Mouse (Mus musculus) midbrain, embryonic 10.5 days (tissue): Measurements from ENCODE around the gene Dazap1. TPM values are rescaled to one million over a fixed set of nuclear protein-coding genes. Genes with fewer than 3 reads are reported as not detected.

Source experiments
- DNase-seq: peaks from one replicate; pipeline ENCODE4 v3.0.0-alpha.2; 2017; ENCODE audit warnings: low spot score
- H3K27ac ChIP-seq: fragments of 300-500 bp; sonication (generic); replicated peaks from 2 replicates; pipeline ENCODE4 v1.5.1; 2016; ENCODE audit warnings: mild to moderate bottlenecking
- H3K27me3 ChIP-seq: fragments of 300-500 bp; sonication (generic); 2 replicates; pipeline ENCODE4 v1.6.1; 2016; ENCODE audit warnings: low read depth, mild to moderate bottlenecking; ENCODE audit not compliant: poor library complexity, severe bottlenecking
- H3K36me3 ChIP-seq: fragments of 300-500 bp; sonication (generic); 2 replicates; pipeline ENCODE4 v1.6.1; 2016; ENCODE audit warnings: mild to moderate bottlenecking, moderate library complexity
- H3K4me1 ChIP-seq: fragments of 300-500 bp; sonication (generic); 2 replicates; pipeline ENCODE4 v1.6.1; 2016
- H3K4me3 ChIP-seq: fragments of 300-500 bp; sonication (generic); 2 replicates; pipeline ENCODE4 v1.5.1; 2016; ENCODE audit warnings: mild to moderate bottlenecking, moderate library complexity
- H3K9me3 ChIP-seq: fragments of 300-500 bp; sonication (generic); replicated peaks from 2 replicates; pipeline ENCODE4 v1.6.1; 2016; ENCODE audit warnings: mild to moderate bottlenecking
- WGBS: fragments of 180-500 bp; shearing (Covaris S2); methylation state at CpG from one replicate; pipeline ENCODE4 v1.1.7; 2016; 5-methylcytosine and 5-hydroxymethylcytosine counted together
- polyA plus RNA-seq: library from polyadenylated mRNA; unstranded; fragments of >200 nt; fragmentation: Nextera tagmentation; extraction: Ambion mirVana; gene quantifications from 2 replicates; pipeline ENCODE4 v1.2.1, GENCODE M21; 2016

Dazap1 gene
- polyA plus RNA-seq, 1 experiment from 2014 or later, result 43.7 TPM

GRCm38 (mm10) chr10:80264341-80265148 is 3.3 kb downstream of the Dazap1 start:
- Histone ChIP-seq H3K27ac (peak overlapping the region; percentile 97), H3K4me1 (peaks cover 74% of the 10 kb centered on the region), H3K36me3 (peaks cover 29% of the 10 kb centered on the region), H3K9me3 (no peaks in the 10 kb centered on the region), H3K4me3 (peak overlapping the region; percentile 95), H3K27me3 (no peaks in the 10 kb centered on the region)
- WGBS, result 2% methylated on average over 81 of the region's 81 CpGs
- DNase-seq, result peak; percentile 97

DNA sequence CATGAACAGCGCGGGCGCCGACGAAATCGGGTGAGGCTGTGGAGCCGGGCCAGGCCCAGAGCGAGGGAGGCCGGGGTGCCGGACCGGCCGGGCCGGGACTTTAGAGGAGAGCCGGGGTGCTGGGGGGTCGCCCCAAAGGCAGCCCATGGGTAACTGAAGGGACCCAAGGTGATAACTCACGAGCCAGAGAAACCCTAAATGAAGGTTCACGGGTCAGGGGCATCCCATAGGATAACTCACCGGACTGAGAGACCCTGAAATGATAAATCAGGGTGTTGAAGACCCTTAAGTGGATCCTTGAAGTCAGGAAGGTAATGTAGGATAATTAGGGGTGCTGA is 3.8 kb downstream of the Dazap1 start:
- Histone ChIP-seq H3K4me1 (peaks cover 72% of the 10 kb centered on the region), H3K27me3 (no peaks in the 10 kb centered on the region), H3K9me3 (no peaks in the 10 kb centered on the region), H3K27ac (peak overlapping the region; percentile 97), H3K36me3 (peaks cover 33% of the 10 kb centered on the region), H3K4me3 (peak overlapping the region; percentile 95)
- 1% methylated on average over 18 of the region's 18 CpGs for WGBS
- DNase-seq, result no peak

DNA sequence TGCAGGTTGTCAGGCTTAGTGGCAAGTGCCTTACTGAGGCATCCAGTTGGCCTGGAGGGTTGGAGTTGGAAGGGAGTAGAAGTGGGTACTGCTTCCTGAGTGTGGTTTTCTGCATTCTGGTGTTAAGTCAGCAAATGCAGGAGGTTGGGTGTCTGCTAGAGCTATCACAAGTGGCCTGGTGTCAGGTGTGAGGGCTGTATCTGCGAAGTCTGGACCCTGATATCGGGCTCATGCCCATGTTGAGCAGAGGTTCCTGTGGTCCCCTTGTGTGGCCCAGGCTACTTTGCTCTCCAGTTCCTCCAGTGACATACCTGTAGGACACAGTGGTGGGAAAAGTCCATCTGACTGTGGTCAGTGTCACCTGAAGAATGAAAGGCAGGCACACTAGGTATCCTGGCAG is 8.8 kb downstream of the Dazap1 start:
- peaks cover 74% of the 10 kb centered on the region for H3K36me3 ChIP-seq
- H3K9me3 ChIP-seq, result no peaks in the 10 kb centered on the region
- no peak for DNase-seq
- H3K4me3 ChIP-seq, result 0 out of 2 replicates have a peak overlapping the region, but pooled peaks have one; percentile 3
- H3K27me3 ChIP-seq, result no peaks in the 10 kb centered on the region
- no peak overlapping the region for H3K27ac ChIP-seq
- peaks cover 62% of the 10 kb centered on the region for H3K4me1 ChIP-seq
- WGBS, result 92% methylated on average over 2 of the region's 2 CpGs

DNA sequence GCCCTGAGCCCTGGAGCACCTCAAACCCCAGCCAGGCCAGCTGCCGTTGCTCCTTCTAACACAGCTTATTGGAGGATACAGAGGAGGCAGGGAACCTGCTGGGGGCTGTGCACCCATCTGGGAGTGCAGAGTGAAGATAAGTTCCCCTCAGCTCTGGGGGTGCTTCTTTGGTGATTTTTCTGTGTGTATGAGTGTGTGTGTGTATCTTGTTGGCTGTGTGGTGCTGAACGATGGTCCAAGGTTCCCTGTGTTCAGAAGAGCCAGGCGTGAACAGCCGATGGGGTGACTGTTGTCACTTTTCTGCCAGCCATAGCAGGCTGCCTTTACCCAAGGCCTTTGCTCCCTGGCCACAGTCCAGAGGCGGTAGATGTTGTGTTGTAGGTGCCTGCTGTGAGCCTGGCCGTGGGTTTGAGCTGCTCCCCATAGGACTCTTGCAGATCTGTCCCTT is 9.5 kb downstream of the Dazap1 start:
- Histone ChIP-seq H3K27me3 (no peaks in the 10 kb centered on the region), H3K4me1 (peaks cover 59% of the 10 kb centered on the region), H3K4me3 (0 out of 2 replicates have a peak overlapping the region, but pooled peaks have one; percentile 12), H3K27ac (no peak overlapping the region), H3K36me3 (peaks cover 81% of the 10 kb centered on the region), H3K9me3 (no peaks in the 10 kb centered on the region)
- DNase-seq, result no peak
- 86% methylated on average over 6 of the region's 6 CpGs for WGBS

DNA sequence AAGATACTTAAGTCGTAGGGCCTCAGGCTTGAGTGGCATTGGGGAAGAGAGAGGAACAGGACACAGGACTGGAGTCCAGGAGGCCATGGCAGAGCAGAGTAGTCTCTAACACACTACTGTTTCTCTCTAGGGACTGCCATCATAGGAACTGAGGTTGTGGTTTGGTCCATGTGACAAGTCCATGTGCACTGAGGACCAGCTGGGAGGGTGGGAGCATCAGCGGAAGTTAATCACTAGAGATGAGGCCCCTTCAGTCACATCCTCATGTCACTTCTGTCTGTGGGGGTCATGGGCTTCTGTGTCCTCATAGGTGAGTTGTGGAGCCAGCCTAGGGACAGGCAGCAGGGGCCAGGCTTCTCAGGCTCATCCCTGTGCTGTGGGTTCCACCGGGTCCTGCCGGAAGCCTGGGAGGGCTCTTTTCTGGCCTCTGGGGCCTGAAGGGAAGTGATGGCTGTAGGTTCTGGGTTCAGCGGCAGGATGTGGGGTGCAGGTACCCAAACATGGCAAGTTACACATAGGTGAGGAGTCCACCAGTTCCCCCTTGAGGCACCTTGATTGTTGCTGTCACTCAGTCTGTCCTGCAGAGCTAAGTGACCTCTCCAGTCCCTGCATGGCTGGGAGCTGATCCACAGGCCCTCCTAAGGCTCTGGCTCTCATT is 10.0 kb downstream of the Dazap1 start:
- Histone ChIP-seq H3K4me1 (peaks cover 53% of the 10 kb centered on the region), H3K9me3 (no peaks in the 10 kb centered on the region), H3K36me3 (peaks cover 86% of the 10 kb centered on the region), H3K27ac (no peak overlapping the region), H3K27me3 (no peaks in the 10 kb centered on the region), H3K4me3 (peak overlapping the region; percentile 14; the same call in 1 of the 2 replicates)
- WGBS, result 91% methylated on average over 5 of the region's 5 CpGs
- DNase-seq, result no peak

DNA sequence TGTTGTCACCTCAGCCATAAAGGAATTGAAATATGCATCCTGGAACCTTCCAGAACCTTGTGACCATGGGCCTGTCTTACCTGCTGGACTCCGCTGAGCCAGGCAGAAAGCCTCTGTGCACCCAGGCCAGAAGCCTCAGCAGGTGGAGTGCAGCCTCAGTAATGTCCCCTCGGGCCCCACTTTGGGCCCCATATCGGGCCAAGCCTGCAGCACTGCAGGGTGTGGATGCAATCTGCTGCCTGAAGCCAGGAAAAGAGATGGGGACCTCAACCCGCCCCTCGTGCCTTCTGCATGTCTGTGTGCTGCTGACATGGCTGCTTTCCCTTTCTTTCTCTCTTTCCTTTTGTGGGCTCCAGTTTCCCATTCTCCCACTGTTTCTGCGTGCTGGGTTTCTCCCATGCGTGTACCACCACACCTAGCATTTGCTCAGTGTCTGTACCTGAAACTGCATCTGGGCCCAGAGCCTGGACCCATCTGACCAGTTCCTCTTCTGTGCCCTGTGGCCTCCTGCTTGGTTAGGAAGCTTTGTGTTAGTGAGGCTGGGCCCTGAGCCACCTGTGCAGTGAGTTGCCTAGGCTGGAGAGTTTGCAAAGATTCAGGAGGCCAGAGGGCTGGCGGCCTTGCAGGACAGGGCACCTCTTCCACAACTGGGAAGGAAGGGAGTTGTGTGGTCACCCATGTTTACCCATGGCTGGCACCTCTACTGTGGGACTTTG is 10.7 kb downstream of the Dazap1 start:
- Histone ChIP-seq H3K36me3 (peaks cover 90% of the 10 kb centered on the region), H3K4me3 (no peak overlapping the region), H3K27me3 (no peaks in the 10 kb centered on the region), H3K4me1 (peaks cover 46% of the 10 kb centered on the region), H3K9me3 (no peaks in the 10 kb centered on the region), H3K27ac (no peak overlapping the region)
- 87% methylated on average over 8 of the region's 8 CpGs for WGBS
- DNase-seq, result no peak

- Histone ChIP-seq H3K27ac (no peak overlapping the region), H3K36me3 (peaks cover 91% of the 10 kb centered on the region), H3K4me3 (no peak overlapping the region), H3K4me1 (peaks cover 28% of the 10 kb centered on the region), H3K9me3 (no peaks in the 10 kb centered on the region), H3K27me3 (no peaks in the 10 kb centered on the region)
- no peak for DNase-seq
- 92% methylated on average over 3 of the region's 3 CpGs for WGBS
Observed at GRCm38 (mm10) chr10:80273847-80274246, 12.6 kb downstream of the Dazap1 start.

GRCm38 (mm10) chr10:80276238-80276637 is 15.0 kb downstream of the Dazap1 start:
- Histone ChIP-seq H3K27ac (no peak overlapping the region), H3K36me3 (peaks cover 94% of the 10 kb centered on the region), H3K27me3 (no peaks in the 10 kb centered on the region), H3K9me3 (no peaks in the 10 kb centered on the region), H3K4me1 (peaks cover 14% of the 10 kb centered on the region), H3K4me3 (no peak overlapping the region)
- 87% methylated on average over 5 of the region's 5 CpGs for WGBS
- no peak for DNase-seq

DNA sequence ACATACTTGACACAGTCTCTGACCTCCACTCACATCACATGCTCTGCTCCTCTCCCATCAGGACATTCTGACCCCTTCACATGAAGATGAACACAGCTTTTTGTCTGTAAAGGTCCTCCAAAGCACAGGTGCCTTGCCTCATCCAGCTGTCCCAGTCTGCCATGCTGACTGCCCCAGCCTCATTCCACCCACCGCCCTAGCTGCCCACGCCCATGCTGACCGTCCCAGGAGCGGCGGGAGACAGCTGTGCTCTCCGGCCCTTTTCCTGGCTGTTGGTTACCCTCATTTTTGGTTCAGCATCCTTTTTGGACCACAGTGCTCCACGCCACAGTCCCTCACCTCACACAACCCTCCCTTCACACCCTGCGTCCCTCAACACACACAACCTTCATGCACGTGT is 17.1 kb downstream of the Dazap1 start:
- H3K36me3 ChIP-seq, result peaks cover 100% of the 10 kb centered on the region

GRCm38 (mm10) chr10:80279273-80279672 is 18.0 kb downstream of the Dazap1 start:
- Histone ChIP-seq H3K9me3 (no peaks in the 10 kb centered on the region), H3K4me3 (no peak overlapping the region), H3K27me3 (no peaks in the 10 kb centered on the region), H3K4me1 (peaks cover 4% of the 10 kb centered on the region), H3K27ac (no peak overlapping the region), H3K36me3 (peaks cover 100% of the 10 kb centered on the region)
- 96% methylated on average over 12 of the region's 12 CpGs for WGBS
- no peak for DNase-seq

More for the DNA sequence above, 17.1 kb downstream of the Dazap1 start:
- H3K27ac ChIP-seq, result no peak overlapping the region
- peaks cover 8% of the 10 kb centered on the region for H3K4me1 ChIP-seq
- H3K4me3 ChIP-seq, result no peak overlapping the region
- no peaks in the 10 kb centered on the region for H3K9me3 ChIP-seq
- 91% methylated on average over 9 of the region's 9 CpGs for WGBS
- no peaks in the 10 kb centered on the region for H3K27me3 ChIP-seq
- no peak for DNase-seq

GRCm38 (mm10) chr10:80281304-80281703 is 20.0 kb downstream of the Dazap1 start:
- no peaks in the 10 kb centered on the region for H3K9me3 ChIP-seq
- no peak overlapping the region for H3K27ac ChIP-seq
- no peaks in the 10 kb centered on the region for H3K27me3 ChIP-seq
- no peak for DNase-seq
- H3K4me1 ChIP-seq, result peaks cover 4% of the 10 kb centered on the region
- H3K4me3 ChIP-seq, result no peak overlapping the region
- 91% methylated on average over 7 of the region's 7 CpGs for WGBS
- H3K36me3 ChIP-seq, result peaks cover 100% of the 10 kb centered on the region

GRCm38 (mm10) chr10:80281921-80282371 is 20.7 kb downstream of the Dazap1 start:
- Histone ChIP-seq H3K4me3 (no peak overlapping the region), H3K4me1 (peaks cover 4% of the 10 kb centered on the region), H3K36me3 (peaks cover 100% of the 10 kb centered on the region), H3K27ac (no peak overlapping the region), H3K9me3 (no peaks in the 10 kb centered on the region), H3K27me3 (no peaks in the 10 kb centered on the region)
- DNase-seq, result no peak
- 85% methylated on average over 8 of the region's 8 CpGs for WGBS
